Mouse (Mus musculus) retina, adult 2 months (tissue): ENCODE measurements around the gene Psma6.
"Not testable (repeated sequence)": the region's sequence is repeated elsewhere in the genome, so short reads cannot be mapped to it uniquely, and the experiment has no call there.

Source experiments
- DNase-seq: peaks from one replicate; pipeline ENCODE4 v3.0.0-alpha.2; 2012; ENCODE audit warnings: low read depth, low spot score

Gene Psma6

GRCm38 (mm10) chr12:55384023-55384749 is at the start of gene Psma6:
Gene Psma6 (plus strand): TSS chr12:55384222.
- DNase-seq = no peak

- not testable (repeated sequence) for DNase-seq
Observed at GRCm38 (mm10) chr12:55338490-55338889, 45.5 kb upstream of the Psma6 start.

- DNase-seq = not testable (repeated sequence)
Observed at GRCm38 (mm10) chr12:55343045-55343444, 41.0 kb upstream of the Psma6 start.

GRCm38 (mm10) chr12:55343998-55344397 is 40.0 kb upstream of the Psma6 start:
- DNase-seq = peak; percentile 22

DNA sequence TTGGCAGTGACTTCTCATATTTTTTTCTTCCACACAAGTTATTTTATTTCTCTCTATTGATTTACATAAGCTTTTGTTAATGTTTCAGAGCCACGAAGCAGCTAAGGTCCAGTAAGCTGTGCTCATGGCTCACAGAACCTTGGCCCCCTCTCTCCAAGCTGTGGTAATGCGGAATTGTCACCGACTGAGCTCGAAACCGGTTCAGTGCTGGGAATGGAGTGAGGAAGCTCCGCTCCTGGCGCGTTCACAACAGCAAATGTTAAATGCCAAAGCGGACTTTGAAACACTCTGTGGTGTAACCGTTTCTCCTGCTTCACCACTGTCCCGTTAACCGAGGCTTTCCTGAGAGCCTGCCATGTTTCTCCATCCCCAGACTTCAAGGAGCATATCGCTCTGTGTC is 39.4 kb upstream of the Psma6 start:
- DNase-seq = no peak

DNA sequence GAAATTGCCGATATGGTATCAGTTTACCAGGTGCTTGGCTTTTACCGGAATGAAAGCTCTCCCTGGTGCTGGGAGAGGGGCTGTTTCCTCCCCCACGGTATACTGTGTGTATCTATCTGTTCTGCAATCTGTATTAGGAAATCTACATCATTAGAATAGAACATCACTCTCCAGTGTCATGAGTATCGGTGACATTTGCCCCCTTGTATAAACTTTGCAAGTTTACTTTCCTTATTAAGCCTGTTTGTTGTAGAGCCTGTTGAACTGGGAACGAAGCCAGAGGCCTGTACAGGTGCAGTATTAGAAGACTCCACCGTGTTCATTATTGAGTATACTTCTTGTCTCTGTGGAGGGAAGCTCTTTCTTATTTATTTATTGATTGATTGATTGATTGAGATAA is 30.6 kb upstream of the Psma6 start:
- DNase-seq = no peak

DNA sequence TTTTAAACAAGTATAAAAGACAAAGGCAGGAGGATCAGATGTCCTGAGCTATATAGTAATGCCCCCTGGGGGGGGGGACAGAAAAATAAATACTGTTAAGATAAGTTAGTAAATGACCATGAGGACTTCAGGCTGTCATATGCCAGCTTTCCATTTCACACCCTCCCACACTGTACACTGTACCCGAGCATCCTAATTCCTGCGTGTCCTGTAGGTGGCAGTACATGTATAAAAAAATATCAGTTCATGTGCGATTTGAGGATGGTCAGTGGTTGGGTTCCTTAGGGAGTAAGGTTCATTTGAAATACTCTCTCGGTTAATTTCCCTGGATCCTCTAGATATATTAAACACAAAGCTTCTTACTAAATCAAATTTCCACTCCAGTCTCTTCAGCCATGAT is 29.1 kb upstream of the Psma6 start:
- DNase-seq = peak; percentile 26

GRCm38 (mm10) chr12:55357303-55357702 is 26.7 kb upstream of the Psma6 start:
- DNase-seq = no peak

DNA sequence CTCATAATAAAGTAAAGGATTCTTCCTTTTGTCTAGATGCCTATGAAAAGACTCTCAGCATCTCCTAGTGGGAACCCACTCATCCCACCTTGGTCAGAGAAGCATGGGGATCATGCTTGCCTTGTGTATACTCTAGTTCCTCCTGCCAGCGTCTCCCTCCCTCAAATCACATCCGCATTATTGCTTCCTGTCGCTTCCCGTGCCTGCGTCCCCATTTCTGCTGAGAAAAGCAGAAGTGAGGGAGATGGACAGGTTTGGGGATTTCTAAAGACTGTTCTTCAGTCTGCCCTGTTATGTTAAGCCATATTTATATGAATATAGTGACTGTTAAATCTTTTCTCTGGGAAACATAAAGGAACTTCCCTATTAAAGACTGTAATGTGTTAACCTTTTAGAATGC is 23.1 kb upstream of the Psma6 start:
- DNase-seq = no peak

DNA sequence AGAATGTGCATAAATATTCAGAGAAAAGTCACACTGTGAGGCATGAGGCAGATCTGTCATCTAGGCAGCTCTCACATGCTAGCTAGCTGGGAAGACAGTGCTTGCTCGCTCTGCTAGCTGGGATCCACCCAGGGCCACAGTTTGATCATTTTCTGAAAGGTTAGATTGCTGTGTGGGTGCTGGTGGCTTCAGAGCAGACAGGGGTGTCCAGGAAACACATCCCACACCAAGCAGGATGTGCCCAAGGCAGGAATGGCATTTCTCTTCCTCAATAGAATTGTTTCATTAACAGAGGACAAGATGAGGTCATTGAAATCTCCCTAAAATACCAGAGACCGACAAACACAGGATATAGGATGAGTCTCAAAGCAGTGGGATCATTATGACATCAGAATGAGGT is 18.9 kb upstream of the Psma6 start:
- DNase-seq = no peak

DNA sequence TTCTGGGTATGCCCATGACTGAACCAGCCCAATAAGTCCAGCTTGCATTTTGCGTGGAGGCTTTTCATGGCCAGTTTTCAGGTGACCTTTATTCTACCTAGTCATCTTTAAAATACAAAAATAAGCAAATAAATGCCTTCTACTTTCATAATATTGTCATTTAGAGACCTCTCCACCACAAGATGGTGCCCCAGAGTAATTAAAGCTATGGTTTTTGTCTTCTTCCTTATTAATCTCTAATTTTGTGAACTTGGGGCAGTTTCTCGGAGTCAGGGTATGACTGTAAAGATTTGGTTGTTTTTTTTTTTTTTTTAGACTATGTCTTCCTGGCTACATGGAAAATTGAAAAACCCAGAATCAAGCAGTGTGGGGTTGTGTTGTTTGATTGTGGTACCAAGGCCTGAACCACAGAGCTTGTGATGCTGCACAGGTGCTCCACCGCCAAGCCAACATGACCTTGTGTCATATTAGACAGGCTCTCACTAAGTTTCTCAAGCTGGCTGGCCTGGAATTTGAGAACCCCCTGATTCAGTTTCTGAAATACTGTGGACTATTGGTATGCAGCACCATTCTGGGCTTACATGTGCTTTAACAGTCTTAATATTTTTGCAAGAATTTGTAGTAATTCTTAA is 11.5 kb upstream of the Psma6 start:
- DNase-seq = no peak

DNA sequence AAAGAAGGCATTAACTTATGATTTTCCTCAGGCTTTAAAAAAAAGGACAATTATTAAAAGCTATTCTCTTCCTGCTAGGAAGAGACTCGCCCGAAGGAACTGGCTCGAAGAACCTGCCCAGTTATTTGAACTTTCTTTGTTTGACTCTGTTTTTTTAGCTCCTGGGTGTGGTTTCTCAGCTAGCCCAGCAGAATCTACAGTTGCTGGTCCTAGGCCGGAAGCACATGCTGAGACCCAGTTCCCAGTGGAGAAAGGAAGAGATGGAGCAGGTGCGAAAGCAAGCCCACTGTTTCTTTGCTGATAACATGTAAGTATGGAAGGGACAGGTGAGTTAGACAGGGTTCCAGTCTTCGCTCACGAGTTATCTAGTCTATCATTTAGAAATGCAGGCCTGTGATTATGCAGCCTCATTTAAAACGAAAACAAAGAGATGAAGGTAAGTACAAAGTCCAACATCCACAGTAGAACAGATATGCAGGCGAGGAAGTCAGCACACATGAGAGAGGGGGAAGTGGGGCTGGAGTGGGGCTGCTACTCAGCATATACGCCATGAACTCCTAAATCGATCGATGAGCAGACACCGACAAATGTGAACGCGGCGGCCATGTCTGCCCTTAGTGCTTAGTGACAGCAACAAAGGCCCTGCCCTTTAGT is 6.9 kb upstream of the Psma6 start:
- DNase-seq = no peak

DNA sequence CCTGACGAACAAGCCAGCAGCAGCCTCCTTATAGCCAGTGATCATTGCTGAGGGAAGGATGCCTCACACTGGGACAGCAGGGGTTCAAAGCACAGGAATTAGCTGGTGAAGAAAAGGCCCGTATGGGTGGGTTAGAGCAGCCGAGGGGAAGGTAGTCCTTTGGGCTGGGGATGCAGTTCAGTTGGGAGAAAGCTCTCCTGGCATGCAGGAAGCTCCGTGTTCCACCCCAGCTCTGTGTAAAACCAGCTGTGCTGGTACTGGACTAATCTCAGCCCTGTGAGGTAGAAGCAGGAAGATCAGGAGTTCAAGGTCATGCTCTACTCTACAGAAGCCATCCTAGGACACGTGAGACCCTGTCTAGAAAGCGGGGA is 6.4 kb upstream of the Psma6 start:
- no peak for DNase-seq

DNA sequence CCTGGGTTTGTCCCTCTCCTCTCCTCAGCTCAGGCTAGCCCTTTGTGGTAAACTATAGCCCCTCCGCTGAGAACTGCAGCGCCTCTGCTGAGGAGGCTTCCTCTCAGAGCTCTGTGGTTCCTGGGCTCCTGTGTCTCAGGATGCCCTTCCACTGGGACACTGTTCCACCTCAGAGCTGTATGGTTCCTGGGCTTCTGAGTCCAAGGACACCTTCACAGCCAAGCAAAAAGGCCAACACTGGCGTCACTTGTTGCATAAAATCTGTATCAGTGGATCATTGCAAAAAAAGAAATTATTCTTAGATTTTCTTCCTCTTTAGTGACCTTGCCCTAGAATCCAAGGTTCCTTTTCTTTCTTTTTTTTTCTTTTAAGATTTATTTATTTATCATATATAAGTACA is 804 bp downstream of the Psma6 start:
- DNase-seq = no peak

- DNase-seq = no peak
Observed at GRCm38 (mm10) chr12:55385931-55386330, 1.9 kb downstream of the Psma6 start.

- no peak for DNase-seq
Observed at GRCm38 (mm10) chr12:55386456-55386855, 2.4 kb downstream of the Psma6 start.

- no peak for DNase-seq
Observed at GRCm38 (mm10) chr12:55387083-55387787, 3.2 kb downstream of the Psma6 start.

GRCm38 (mm10) chr12:55387788-55388465 is 3.9 kb downstream of the Psma6 start:
- DNase-seq = no peak

- peak; percentile 32 for DNase-seq
Observed at GRCm38 (mm10) chr12:55388478-55388877, 4.5 kb downstream of the Psma6 start.

DNA sequence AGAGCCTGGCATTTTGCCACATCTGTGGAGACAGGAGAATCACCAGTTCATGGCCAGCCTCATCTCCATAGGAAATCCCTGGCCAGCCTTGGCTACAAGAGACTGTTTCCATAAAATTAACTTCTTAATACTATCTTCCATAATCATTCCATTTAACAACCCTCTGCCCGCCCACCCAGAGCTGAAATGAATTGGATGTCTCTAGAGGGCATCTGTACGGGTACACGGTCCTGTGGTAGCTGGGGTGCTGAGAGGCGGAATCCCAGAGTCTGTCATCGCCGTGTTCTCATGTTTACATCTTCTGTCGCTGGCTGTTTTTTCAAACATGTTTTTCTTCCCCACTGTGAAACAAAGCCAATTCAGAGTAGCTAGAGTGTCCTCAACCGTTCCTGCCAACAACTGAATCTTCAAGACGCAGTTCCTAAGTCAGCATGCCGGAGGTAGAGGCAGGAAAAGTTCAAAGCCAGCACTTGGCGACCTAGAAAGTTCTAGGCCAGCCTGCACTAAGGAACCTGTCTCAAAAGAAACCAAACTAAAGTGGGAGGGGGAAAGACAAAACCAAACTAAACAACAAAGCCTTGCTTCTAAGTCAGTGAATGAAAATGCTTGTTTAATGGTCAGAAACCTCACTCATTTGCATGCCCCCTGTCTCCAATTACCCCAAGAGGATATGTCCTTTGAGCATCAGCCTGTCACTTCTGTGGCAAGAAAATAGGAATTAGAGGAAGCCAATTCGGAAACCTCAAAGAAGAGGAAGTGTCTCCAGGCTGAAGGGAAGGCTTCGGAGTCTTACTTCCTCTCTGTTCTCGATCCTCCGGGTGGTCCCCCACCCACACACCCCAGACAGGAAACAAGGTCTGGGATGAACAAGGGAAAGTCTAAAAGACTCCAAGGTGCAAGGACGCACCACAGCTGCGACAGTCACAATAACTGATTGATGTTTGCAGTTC is 5.4 kb downstream of the Psma6 start:
- no peak for DNase-seq

- DNase-seq = no peak
Observed at GRCm38 (mm10) chr12:55392120-55392519, 8.1 kb downstream of the Psma6 start.
